Mouse (Mus musculus) myocyte (in vitro differentiated cells): ENCODE data around the gene Iars.

Source experiments
- CEBPB ChIP-seq: IDR thresholded peaks from 2 replicates; pipeline ENCODE4 v1.6.1; 2011; ENCODE audit warnings: mild to moderate bottlenecking, moderate library complexity; ENCODE audit not compliant: poor library complexity, insufficient read depth, severe bottlenecking
- E2F4 ChIP-seq: IDR thresholded peaks from one replicate; pipeline ENCODE4 v1.6.1; 2011; ENCODE audit warnings: mild to moderate bottlenecking, control low read depth, moderate library complexity; ENCODE audit not compliant: insufficient read depth
- MAX ChIP-seq: IDR thresholded peaks from one replicate; pipeline ENCODE4 v1.6.1; 2011; ENCODE audit warnings: low read depth, mild to moderate bottlenecking, control low read depth
- MYOD1 ChIP-seq, 3 experiments: IDR thresholded peaks; one replicate each; pipeline ENCODE4 v1.6.1; 2011; ENCODE audit warnings: control low read depth in 2 of 3, low read depth in 2 of 3, mild to moderate bottlenecking in 2 of 3, moderate library complexity in 1 of 3; ENCODE audit not compliant: insufficient read length in 2 of 3, control insufficient read depth in 1 of 3
- MYOG ChIP-seq, 3 experiments: IDR thresholded peaks; one replicate each; pipeline ENCODE4 v1.6.1; 2011; ENCODE audit warnings: control low read depth in 2 of 3, low read depth in 2 of 3, mild to moderate bottlenecking in 2 of 3; ENCODE audit not compliant: insufficient read length in 2 of 3, control insufficient read depth in 1 of 3, insufficient read depth in 1 of 3
- POLR2A ChIP-seq: IDR thresholded peaks from one replicate; pipeline ENCODE4 v1.6.1; 2011; ENCODE audit warnings: low read depth, mild to moderate bottlenecking, control low read depth, moderate library complexity; ENCODE audit not compliant: insufficient read length
- POLR2AphosphoS2 ChIP-seq: IDR thresholded peaks from one replicate; pipeline ENCODE4 v1.6.1; 2011; ENCODE audit warnings: low read depth, control low read depth; ENCODE audit not compliant: insufficient read length
- REST ChIP-seq: IDR thresholded peaks from one replicate; pipeline ENCODE4 v1.6.1; 2011; ENCODE audit warnings: mild to moderate bottlenecking, control low read depth, moderate library complexity; ENCODE audit not compliant: insufficient read depth, insufficient read length
- SRF ChIP-seq: IDR thresholded peaks from one replicate; pipeline ENCODE4 v1.6.1; 2011; ENCODE audit warnings: low read depth; ENCODE audit not compliant: control insufficient read depth, insufficient read length
- TCF12 ChIP-seq: IDR thresholded peaks from one replicate; pipeline ENCODE4 v1.6.1; 2011; ENCODE audit warnings: mild to moderate bottlenecking, control low read depth; ENCODE audit not compliant: poor library complexity, insufficient read depth, severe bottlenecking
- USF1 ChIP-seq: IDR thresholded peaks from one replicate; pipeline ENCODE4 v1.6.1; 2011; ENCODE audit warnings: low read depth, mild to moderate bottlenecking, control low read depth, moderate library complexity

DNA sequence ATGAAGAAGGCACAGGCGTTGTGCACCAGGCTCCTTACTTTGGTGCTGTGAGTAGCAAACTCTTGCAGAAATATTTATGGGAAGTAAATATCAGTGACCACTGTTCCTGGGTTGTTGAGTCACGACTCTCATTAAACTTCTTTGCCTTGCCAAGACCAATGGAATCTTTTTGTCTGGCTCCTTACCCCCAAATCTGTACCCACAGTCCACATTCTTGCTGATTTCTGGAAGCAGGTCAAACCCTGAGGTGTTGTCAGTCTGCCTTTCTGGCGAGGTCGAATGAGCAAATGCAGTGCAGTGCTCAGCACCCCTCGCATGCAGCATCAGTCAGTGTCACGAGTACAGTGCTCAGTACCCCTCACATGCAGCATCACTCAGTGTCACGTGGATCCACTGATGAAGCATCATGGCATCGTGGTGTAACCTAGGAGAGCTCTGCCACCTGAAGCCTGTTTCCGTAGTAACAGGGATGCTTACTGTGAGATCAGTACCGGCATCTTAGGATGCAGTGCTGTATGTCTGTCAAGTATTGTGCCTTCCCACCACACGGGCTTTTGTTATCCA is 21.4 kb downstream of the Iars start:
- peak; percentile 35 for TF ChIP-seq POLR2A
- TF ChIP-seq MAX = no peak
- no peak for TF ChIP-seq CEBPB
- TF ChIP-seq USF1 = no peak
- TF ChIP-seq POLR2AphosphoS2 = peak; percentile 52
- no peak for TF ChIP-seq MYOG (IDR thresholded peaks at IDR 0.05; ENCODE audit: control insufficient read depth in 1 of 3, insufficient read depth in 1 of 3, insufficient read length in 2 of 3, low read depth in 2 of 3)
- no peak for TF ChIP-seq E2F4
- no peak for TF ChIP-seq TCF12
- no peak for TF ChIP-seq SRF
- no peak for TF ChIP-seq MYOD1 (IDR thresholded peaks at IDR 0.05; ENCODE audit: control insufficient read depth in 1 of 3, insufficient read length in 2 of 3, low read depth in 2 of 3)
- no peak for TF ChIP-seq REST
